Mouse (Mus musculus) heart, adult 2 months (tissue): ENCODE measurements around the gene Ror2.

Source experiments
- CTCF ChIP-seq: fragments of 200-600 bp; IDR thresholded peaks from 2 replicates; pipeline ENCODE4 v1.8.1; 2022; ENCODE audit warnings: antibody characterized with exemption, mild to moderate bottlenecking, moderate library complexity
- EP300 ChIP-seq: fragments of 200-500 bp; IDR thresholded peaks from 2 replicates; pipeline ENCODE4 v1.6.1; 2011; ENCODE audit warnings: low read depth, low read length, control low read depth; ENCODE audit not compliant: insufficient read depth
- POLR2A ChIP-seq: fragments of 200-500 bp; IDR thresholded peaks from 2 replicates; pipeline ENCODE4 v1.6.1; 2011; ENCODE audit warnings: mild to moderate bottlenecking, low read depth, low read length, control low read depth; ENCODE audit not compliant: insufficient read depth

GRCm38 (mm10) chr13:53081846-53082245 lies 204.1 kb downstream of the Ror2 start:
- TF ChIP-seq POLR2A (no peak), EP300 (no peak), CTCF (no peak)
